Mouse (Mus musculus) central nervous system, embryonic 11.5 days (tissue): ENCODE data around the gene Dync1li2. TPM values are rescaled to one million over a fixed set of nuclear protein-coding genes. Genes with fewer than 3 reads are reported as not detected.

Experiments
- polyA plus RNA-seq: library from polyadenylated mRNA; depleted of rRNA; stranded (reverse); fragments of >200 nt; gene quantifications from 2 replicates; pipeline ENCODE4 v1.2.3, GENCODE M21; 2012; rRNA removed

The Dync1li2 gene
- polyA plus RNA-seq: 87.6 and 96.0 TPM in 2 replicates

GRCm38 (mm10) chr8:104442299-104443124, at the start of gene Dync1li2:
Gene Dync1li2, minus strand, starts transcription at chr8:104443047.

GRCm38 (mm10) chr8:104395703-104396357, 47.0 kb downstream of the Dync1li2 start, which contains the start of gene Cmtm4:
Gene Cmtm4, minus strand, starts transcription at chr8:104395807.

Other genes with a start within 250 kb of the Dync1li2 start
- gene Tk2, start 194.5 kb downstream of the Dync1li2 start, polyA plus RNA-seq: 23.6 and 23.9 TPM in 2 replicates
- 50.1 and 51.2 TPM in 2 replicates for gene Cklf, start 192.2 kb downstream of the Dync1li2 start, polyA plus RNA-seq
- gene Cmtm2a, start 149.9 kb downstream of the Dync1li2 start, polyA plus RNA-seq: not detected in 2 replicates
- not detected in 2 replicates for gene Gm45711, start 133.0 kb downstream of the Dync1li2 start, polyA plus RNA-seq
- gene Cmtm1, start 132.9 kb downstream of the Dync1li2 start, polyA plus RNA-seq: 0.05 TPM in 1 of 2 replicates, not detected in the other
- not detected in 2 replicates for gene Gm11020, start 121.5 kb downstream of the Dync1li2 start, polyA plus RNA-seq
- gene Cmtm2b, start 120.8 kb downstream of the Dync1li2 start, polyA plus RNA-seq: not detected in 2 replicates
- gene Cmtm3, start 103.6 kb downstream of the Dync1li2 start, polyA plus RNA-seq: 57.1 and 109 TPM in 2 replicates
- gene Cmtm4, start 47.2 kb downstream of the Dync1li2 start, polyA plus RNA-seq: 15.4 and 17.8 TPM in 2 replicates
- 0.11 and 0.22 TPM in 2 replicates for gene Terb1, start 66.9 kb upstream of the Dync1li2 start, polyA plus RNA-seq
- gene Nae1, start 91.6 kb upstream of the Dync1li2 start, polyA plus RNA-seq: 61.2 and 99.5 TPM in 2 replicates
- gene Car7, start 91.6 kb upstream of the Dync1li2 start, polyA plus RNA-seq: 0.61 and 0.83 TPM in 2 replicates
- gene Pdp2, start 148.4 kb upstream of the Dync1li2 start, polyA plus RNA-seq: 6.7 and 7.3 TPM in 2 replicates
- gene Cdh16, start 181.3 kb upstream of the Dync1li2 start, polyA plus RNA-seq: 0.26 and 0.72 TPM in 2 replicates
- 2.6 and 5.8 TPM in 2 replicates for gene Rrad, start 188.3 kb upstream of the Dync1li2 start, polyA plus RNA-seq
- gene Ciao2b, start 198.9 kb upstream of the Dync1li2 start, polyA plus RNA-seq: 60.9 and 61.1 TPM in 2 replicates